Mouse (Mus musculus): ENCODE data around the gene Top1.
A peak's percentile ranks its signal among the peaks of the same experiment; 100 is the strongest.

Top1 gene

GRCm38 (mm10) chr2:160722714-160723113 lies 77.0 kb downstream of the Top1 start:
- no peak for DNase-seq

GRCm38 (mm10) chr2:160723613-160724375 lies 78.1 kb downstream of the Top1 start:
- DNase-seq, result no peak

- no peak for DNase-seq
Measured at GRCm38 (mm10) chr2:160724536-160724935, 78.8 kb downstream of the Top1 start.

DNA sequence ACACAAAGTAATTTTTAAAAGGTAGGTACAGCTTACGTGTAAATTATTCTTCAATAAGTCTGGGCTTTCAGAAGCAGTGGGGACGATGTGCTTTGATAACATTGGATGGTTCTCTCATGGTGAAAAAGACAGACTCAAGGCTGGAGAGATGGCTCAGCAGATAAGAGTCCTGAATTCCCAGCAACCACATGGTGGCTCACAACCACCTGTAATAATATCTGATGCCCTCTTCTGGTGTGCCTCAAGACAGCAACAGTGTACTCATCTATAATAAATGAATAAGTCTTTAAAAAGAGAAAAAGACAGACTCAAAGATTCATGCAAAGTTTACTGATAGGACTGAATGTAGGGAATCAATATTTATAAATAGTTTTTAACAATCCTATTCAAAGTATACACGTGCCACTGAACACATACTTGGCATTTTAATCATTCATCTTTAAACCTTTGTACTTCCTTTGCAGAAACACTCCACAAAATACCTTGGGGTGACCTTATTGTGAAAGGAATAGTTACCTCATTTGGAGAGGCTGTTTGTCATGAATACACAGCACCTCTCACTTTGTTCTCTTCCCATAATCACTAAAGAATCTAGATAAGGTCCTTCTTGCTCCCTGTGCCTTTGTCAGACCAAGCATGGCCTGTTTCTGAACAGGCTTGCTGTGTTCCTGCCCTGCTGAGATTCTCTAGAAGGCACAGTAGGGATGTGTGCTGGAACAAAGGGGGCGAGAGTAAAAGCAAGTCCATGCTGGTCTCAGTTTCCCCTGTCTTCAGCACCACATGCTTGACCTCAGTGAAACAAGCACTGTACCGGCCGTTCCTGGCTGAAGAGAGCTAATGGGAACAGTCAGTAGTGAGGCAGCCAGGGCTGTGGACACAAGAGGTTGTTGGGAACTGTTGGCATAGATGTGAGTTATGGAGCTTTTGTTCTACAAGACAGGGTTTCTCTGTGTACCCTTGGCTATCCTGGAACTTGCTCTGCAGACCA lies 80.5 kb downstream of the Top1 start:
- DNase-seq, result no peak

DNA sequence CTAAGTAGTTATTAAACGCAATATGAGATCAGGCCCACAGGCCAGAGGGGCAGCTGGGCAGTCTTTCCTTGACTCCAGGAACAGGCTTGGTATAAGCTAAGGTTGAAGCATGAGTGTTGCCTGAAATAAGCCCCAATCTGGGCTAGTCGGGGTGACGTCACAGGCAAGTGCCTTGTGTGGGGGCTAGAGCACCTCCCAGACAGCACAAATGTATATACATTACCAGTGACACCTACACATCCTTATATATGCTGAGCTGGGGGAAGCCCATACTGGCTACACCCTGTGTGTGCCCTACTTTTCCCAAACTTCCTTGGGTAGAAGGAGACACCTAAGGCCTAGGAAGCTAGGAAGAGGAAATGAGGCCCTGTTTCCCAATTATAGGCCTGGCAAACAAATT lies 83.3 kb downstream of the Top1 start:
- no peak for DNase-seq

DNA sequence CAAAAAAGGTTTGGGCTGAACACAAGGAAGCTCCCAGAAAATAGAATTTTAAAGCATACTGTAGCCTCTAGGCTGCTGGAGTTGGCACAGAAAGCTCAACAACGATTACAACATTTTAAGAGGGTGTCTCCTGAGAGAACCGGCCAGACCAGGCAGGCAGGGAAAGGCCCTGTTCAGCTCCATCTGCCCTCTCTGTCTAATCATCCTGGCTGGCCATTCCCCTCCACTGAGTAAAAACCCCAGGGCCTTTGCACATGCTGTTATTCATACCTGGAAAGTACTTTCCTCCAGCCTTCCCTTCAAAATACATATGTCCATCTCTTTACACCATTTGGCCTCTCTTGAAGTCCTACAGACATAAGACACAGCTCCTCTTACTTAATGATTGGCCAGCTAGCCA lies 83.7 kb downstream of the Top1 start:
- DNase-seq, result no peak

DNA sequence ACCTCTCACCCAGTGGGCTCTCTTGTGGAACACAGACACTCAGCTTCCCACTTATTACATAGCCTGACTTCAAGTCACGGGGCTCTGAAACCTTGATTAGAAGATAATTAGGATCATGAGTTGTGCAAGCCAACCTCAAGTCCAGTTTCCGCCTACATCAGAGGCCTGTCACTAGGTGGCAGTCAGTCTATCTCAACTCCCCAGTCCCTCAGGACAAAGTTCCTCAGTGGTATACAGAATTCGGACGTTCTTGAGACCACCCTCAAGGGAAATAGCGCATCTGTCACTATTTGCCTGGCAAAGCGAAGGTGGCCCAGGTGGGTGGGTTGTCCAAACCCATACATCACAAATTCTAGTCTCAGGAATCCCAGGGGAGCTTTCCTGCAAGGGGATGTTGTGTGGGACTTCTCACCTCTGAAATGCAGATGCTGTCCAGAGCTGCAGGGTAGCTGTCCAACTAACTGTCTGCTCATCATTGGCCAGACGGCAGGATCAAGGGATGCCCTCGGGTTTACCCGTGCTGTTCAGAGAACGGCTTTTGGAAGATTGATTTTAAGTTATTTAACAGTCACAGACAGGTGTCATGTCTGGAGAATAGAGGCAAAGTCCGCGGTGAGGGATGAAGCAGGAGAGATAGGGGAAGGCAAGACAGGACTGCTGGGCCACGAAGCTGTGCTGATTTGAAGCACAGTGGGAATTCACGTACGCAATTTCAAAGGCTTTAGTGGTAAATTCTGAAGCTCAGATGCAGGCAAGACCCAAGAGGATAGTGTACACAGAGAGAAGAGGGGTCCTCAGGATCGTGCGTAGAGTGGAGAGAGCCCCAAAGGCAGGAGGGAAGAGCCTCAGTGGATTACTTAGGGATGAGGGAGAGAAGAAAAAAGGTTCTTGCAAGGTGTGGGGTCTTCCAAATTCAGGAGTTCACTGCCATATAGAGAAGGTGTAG lies 84.4 kb downstream of the Top1 start:
- no peak for DNase-seq

DNA sequence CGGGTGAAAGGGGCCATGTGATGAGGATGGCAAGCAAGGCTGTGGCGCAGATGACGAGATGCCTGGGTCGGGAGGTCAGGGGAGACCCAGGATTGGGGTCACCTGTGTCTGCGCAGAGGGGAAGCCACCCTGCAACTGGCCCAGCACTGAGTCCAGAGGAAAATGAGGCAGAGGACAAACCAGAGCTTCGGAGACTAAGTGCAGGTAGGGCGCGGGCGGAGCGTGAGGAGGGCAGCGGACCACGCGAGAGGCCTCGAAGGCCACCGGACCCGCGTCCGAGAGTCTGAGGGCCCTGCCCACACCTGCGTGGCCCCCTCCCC lies 85.1 kb downstream of the Top1 start:
- no peak for DNase-seq

- DNase-seq, result peak; percentile 94
Measured at GRCm38 (mm10) chr2:160731117-160731838, 85.6 kb downstream of the Top1 start, which contains the start of gene Plcg1. Plcg1 (plus strand) TSS chr2:160731300.

- peak; percentile 40 for DNase-seq
Measured at GRCm38 (mm10) chr2:160731839-160732261, 86.2 kb downstream of the Top1 start.

DNA sequence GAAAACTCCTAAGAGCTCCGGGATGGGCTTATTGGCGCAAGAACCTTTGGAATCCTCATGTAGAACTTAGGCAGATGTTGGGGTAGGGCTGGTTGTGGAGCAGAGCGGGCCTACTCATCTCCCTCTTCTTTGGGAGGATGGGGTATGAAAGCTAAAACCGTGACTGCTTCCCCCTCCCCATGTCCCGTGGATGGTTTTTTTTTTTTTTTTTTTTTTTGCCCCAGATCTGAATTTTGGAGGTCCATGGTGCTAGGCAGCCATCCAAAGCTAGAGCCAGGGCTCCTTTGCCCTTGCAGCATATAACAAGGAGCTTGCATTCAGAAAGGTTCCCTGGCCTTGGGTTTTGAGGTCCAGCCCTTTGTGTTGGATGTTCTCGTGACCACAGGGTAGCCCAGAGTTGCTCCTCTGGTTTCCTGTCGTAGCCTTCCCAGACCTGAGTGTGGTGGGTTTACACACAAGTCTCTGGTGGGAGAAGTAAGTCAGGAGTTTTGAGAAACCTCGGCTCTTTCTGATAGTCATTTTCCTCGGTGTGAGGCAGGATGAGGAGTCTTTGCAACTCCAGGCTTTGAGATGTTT lies 86.8 kb downstream of the Top1 start:
- DNase-seq, result no peak

GRCm38 (mm10) chr2:160733131-160733531 lies 87.4 kb downstream of the Top1 start:
- DNase-seq, result no peak

DNA sequence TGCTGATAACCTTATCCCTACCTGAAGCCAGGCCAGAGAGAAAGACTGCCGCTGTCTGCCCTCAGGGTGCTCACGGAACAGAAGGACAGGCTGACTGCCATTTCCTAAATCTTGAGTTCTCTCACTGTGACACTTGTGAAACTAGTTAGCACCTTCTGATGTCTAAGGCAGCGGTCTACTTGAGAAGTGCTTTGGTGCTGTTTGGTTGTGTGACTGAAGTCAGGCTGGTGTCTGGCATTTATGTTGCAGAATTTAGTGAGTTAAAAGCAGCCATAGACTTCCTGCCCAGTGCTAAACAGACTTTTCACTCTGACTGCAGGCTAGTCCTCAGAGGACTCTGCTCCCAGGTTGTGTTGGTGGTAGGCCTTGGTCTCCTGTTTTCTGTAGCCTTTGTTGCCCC lies 88.6 kb downstream of the Top1 start:
- no peak for DNase-seq

DNA sequence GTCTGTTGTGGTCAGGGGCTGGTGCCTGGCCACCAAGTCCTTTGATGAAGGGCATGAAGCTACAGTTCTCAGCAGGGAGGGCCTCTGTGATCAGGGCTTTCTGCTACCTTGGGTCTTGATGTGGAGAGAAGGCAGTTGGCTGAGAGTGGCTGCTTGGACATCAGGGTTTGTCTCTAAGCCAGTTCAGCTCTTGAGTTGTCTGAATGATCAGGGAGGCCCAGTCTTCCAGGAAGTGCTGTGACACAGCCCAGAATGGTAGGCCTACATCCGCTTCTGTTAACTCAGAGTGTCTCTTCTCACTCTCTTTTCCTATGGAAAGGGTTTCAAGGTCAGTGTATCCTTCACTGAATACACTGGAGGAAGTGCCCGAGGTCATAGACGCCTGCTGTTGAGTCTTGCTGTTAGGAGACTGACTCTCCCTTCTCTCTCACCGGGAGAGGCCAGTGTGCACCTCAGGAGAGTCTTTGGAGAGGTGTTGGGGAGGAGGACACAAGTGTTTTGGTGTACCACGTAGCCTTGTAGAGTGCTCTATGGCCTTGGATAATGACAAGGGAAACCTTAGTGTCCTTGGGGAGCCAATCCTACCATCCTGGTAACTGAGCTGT lies 90.1 kb downstream of the Top1 start:
- DNase-seq, result no peak

DNA sequence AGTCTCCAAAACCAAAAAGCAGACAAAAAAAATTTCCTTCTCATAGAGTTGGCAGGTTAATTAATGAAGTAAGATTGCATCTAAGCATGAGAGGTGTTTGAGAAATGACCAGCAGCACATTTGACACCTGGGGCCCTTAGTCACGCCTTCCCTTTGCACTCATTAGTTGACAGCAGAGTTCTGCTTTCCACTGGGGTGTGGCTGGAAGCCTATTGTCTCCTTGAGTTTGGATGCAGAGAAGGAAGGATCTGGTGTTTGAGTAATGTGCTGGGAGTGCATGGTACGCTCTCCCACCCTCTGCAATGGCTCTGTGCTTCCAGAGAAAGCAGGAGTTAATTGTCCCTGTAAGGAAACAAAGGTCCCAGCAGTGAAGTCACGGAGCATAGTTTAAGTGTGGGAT lies 90.8 kb downstream of the Top1 start:
- DNase-seq, result no peak

DNA sequence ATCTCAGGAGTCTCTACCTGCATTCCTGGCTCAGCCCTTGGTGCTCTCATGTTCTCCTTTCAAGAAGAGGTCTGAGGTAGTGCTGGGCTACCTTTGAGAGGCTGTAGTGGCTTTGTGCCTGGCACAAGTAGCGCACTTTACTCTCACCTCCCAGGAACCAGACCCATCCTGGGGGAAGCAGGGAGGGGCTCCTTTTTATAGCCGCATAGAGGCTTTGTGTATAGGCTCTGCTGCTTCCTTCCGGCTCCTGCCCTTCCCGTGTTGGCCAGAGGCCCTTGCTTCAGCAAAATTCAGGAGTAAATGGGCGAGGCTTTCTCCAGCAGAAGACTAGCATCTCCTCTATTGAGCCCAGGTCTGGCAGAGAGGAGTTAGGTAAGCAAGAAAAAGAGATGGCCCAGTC lies 92.7 kb downstream of the Top1 start:
- no peak for DNase-seq

- DNase-seq, result no peak
Measured at GRCm38 (mm10) chr2:160739647-160740356, 94.1 kb downstream of the Top1 start.

DNA sequence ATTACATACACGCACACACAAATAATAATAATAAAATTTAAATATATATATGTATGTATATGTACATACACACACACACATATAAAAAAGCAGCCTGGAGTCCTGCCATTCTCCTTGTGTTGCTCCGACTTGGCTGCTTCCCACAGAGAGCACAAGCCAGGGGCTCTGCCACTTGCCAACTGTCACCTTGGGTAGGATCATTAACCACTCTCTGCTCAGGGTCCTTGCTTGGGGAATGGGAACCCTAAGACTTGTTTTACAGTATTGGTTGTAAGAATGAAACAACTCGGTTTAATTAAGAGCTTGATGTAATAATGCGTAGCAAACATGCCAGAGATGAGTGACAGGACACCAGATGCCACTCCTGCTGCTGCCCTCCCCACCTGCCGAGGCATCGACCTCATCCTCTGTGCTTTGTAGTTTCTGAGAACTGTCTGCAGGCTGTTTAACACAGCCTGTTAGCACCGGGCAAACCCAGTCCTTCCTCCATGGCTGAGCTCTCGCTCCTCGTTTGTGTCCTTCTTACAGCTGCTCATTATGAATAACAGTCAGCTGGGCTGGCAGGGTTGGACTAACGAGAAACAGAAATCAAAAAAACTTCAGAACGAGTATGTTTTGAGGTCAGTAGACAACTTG lies 95.0 kb downstream of the Top1 start:
- DNase-seq, result no peak

DNA sequence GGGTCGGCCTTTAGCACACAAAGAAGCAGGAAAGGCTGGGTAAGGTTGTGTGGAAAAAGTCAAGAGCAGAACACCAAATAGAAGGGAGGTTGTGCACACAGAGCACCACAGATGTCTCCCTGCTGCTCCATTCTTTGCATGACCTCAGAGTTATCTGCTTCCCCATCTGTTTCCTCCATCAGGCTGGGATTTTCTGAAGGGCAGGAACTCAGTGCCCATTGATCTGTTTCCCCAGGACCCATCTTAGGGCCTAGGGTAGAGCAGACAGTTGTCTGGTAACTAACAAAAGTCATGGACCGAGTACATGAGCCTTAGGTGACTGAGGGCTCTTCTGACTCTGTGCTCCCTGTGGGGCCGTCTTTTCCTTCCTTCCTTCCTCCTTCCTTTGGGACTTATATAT lies 95.9 kb downstream of the Top1 start:
- no peak for DNase-seq

GRCm38 (mm10) chr2:160742161-160742609 lies 96.5 kb downstream of the Top1 start:
- no peak for DNase-seq
